Mouse (Mus musculus): Measurements from ENCODE around the gene Zfp956.
A peak's percentile ranks its signal among the peaks of the same experiment; 100 is the strongest.

Zfp956 gene

DNA sequence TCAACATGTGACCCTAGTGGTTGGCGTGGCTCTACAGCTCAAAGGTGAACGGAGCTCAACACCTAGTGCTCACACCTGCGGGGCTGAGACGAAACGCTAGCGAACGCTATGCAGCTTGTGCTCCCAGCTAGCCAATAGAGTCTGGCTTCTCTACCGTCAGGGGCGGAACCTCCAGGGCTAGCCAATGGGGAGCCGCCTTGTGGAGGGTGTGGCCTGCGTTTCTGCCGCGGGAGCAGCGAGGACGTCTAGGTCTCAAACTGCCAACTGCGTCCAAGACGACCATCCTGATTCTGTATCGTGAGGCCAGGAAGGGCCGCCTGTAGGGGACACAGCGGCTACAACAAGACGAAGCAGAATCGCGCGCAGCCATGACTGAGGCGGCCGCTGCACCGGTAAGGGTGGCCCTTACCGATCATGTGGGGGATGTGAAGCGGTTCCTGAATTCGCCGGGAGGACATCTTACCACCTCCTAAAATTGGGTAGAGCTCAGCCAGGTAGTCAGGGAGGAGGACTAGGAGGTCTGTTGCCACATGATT is at the start of gene Zfp956:
TSS of gene Zfp956 (plus strand) at position 200 of the 536 bp plus-strand sequence.
- peak; percentile 89 for DNase-seq (ENCODE audit: extremely low spot score, low spot score)

DNA sequence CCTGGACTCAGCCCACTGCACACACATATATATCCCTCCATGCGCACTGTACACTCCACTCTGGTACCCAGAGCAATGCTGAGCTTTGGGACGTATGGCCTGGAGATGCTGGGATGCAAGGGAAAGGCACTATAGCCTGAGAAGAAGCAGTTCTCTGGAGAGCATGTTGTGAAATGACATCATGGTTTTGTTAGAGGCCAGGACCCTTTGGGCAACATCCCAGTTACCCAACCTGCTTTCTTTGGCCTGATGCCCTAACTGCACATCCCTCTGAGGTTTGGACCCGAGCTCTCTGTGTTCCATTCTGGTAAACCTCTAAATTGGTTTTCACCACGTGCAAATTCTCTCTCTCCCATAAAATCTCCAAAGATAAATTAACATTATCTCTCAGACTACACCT is 49.6 kb upstream of the Zfp956 start:
- no peak for DNase-seq (ENCODE audit: extremely low spot score, low spot score)

DNA sequence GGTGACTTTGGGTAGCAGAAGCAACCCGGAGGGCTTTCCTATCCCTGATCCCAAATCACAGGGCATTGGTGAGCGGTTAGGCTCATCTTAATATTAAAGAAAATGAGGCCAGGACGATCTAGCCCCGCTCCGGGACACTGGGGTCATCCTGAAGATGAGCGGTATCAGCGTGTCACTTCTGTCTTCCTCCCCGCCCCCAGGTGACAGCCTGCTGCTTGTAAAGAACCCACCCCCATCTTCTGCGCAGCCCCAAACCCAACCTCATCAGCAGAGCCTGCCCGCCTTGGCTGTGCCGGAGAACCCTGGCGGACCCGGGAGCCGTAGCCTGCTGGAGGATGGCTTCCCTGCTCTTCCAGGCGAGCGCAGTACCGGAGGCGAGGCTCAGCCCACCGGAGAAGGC is 48.8 kb upstream of the Zfp956 start:
- no peak for DNase-seq (ENCODE audit: extremely low spot score, low spot score)

DNA sequence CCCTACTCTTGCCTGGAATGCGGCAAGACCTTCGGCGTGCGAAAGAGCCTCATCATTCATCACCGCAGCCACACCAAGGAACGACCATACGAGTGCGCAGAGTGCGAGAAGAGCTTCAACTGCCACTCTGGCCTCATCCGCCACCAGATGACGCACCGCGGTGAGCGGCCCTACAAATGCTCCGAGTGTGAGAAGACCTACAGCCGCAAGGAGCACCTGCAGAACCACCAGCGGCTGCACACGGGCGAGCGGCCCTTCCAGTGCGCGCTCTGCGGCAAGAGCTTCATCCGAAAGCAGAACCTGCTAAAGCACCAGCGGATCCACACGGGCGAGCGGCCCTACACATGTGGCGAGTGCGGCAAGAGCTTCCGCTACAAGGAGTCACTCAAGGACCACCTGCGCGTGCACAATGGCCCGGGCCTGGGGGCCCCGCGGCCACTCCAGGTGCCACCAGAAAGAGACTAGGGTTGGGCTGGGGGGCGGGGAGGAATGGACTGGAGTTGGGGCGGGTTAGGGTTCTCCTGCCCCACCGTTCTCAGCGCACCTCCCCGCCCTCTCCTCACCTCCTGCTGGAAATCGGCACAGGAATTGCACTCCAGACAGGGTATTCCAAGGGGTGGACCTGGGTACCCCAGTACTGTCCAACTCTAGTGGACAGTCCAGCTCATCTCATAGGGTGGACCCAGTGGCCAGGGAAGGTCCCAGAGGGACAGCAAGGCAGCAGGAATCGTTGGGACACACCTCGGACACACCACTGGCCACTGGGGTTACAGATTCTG is 48.1 kb upstream of the Zfp956 start:
- peak; percentile 31 for DNase-seq (ENCODE audit: extremely low spot score, low spot score)

DNA sequence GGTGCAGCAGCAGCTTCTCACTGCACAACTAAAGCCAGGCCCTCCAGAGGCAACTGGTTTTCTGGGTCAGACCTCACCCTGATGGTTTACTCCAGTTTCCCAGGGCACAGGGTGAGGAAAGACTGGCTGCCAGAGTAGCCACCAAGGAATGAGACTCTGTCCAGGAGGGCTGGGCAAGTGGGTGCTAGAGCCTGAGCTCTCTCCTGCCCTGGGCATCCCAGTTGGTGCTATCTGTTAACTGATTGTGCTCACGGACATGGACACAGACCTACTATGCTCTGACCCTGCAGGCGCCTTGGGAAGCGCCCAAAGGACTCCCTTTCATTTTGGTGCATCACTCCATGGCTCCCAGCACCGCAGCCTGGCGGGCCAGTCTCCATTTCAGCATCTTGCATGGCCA is 46.9 kb upstream of the Zfp956 start:
- DNase-seq (ENCODE audit: extremely low spot score, low spot score), result no peak

DNA sequence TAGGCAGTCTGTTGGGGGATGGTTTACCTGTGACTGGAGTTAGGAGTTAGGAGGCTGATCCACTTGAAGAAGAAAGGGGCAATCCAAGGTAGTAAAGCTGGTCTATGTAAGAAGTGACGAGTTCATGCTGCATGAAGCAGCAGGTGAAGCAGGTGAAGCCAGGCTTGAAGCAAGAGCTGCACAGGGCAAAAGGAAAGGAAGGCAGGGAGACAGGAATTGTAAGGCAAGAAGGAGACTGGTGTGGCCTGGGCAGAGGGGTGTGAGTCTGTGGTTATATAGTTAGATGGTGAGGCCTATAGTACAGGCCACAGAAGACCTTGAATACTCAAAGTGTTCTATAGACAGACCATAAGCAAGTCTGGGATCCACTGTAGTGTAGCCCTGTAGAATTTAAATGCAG is 44.2 kb upstream of the Zfp956 start:
- DNase-seq (ENCODE audit: extremely low spot score, low spot score), result no peak

DNA sequence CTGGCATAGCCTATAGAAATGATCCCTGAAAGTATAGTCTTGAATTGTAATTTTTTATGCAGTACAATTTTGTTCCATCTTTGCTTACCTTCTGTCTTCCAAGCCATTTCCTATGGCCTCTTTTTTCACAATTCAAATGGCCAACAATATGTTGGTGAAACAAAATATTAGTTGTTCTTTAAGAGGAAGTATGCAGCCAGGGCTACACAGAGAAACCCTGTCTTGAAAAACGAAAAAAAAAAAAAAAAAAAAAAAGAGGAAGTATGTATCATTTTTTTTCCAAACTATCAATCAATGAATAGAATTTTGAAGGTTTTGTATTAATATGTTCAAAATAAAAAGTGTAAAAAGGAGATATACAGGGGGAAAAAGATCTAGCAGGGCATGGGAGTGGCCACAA is 41.5 kb upstream of the Zfp956 start:
- DNase-seq (ENCODE audit: extremely low spot score, low spot score), result no peak

DNA sequence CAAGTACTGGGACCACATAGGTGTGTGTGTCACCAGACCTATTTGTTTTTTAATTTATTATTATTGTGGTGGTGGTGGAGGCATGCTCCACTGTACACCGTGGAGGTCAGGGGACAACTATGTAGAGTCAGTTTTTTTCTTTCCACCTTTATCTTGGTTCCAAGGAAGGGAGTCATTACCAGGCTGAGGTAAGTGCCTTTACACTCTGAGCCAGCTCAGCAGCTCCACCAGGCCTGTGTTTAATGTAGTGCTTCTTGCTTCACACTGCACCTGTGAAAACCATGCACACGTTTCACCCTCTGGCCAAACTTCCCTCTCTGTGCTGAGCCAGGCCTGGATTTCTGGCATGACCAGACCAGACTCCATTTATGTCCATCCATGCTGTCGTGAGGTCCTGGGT is 40.2 kb upstream of the Zfp956 start:
- no peak for DNase-seq (ENCODE audit: extremely low spot score, low spot score)

DNA sequence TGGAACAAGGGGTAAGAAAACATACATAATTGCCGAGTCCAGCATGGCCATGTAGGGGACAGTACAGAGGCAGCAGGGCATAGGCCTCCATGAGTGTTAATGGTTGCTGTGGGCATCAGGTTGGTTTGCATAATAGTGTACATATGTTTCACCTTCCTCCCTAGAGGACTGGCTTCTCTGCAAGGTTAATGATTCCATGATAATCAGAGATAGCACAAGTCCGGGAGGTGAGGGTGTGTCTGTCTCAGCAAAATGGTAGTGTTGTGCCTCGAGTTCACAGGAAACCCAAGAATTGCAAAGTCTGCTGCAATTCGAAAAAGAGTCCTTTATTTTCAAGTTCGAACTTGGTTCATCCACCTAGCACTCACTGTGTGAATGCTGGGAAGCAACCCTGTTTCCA is 36.1 kb upstream of the Zfp956 start:
- DNase-seq (ENCODE audit: extremely low spot score, low spot score), result no peak

DNA sequence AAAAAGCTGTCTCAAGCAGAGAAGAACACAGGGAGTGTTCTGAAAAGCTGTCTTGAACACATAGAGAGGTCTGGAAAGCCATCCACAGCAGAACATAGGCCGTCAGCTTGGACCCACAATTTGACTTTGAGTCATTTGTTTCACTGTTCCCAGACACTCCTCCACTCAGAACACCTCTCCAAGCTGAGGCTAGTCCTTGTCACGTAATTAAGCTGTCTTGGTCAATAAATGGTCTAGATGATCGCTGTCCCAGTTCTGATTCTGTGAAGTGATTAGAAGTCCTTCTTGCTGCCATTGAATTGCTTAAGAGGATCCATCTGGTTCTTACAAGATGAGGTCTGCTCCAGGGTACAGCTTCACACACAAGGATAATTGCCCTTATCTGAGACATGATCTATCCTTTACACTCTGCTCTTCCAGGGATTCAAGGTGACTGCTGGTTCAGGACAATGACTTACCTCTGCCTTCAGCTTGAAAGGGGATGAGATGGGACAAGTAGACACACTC is 34.4 kb upstream of the Zfp956 start:
- DNase-seq (ENCODE audit: extremely low spot score, low spot score), result no peak

DNA sequence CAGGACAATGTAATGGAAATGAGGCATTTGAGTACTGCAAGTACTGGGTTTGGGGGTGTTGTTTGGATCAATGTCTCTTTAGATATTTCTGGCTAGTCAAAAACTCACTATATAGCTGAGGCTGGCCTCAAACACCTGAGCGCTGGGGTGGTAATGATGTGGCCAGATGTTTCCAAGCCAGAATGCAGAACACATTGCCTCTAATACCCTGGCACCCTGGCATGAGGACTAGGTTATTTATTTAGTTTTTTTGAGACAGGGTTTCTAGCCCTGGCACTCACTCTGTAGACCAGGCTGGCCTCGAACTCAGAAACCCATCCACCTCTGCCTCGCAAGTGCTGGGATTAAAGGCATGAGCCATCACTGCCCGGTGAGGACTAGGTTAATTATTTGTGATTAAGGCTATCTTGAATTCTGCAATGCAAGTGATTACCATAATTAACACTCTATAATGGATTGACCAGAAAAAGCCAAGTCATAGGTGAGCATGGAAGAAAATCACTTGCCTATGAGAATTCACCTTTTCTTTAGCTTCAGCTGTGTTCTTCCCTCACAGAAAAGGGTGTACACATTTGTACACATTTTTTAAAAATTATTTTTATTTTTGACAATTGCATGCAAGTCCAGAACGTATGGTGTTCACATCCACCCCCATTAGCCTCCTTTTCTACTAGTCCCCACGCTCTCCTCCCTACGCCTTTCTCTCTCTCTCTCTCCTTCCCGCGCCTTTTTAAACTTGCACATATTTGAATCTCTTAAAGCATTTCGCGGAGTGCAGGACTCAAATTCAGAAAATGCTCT is 33.3 kb upstream of the Zfp956 start:
- no peak for DNase-seq (ENCODE audit: extremely low spot score, low spot score)

DNA sequence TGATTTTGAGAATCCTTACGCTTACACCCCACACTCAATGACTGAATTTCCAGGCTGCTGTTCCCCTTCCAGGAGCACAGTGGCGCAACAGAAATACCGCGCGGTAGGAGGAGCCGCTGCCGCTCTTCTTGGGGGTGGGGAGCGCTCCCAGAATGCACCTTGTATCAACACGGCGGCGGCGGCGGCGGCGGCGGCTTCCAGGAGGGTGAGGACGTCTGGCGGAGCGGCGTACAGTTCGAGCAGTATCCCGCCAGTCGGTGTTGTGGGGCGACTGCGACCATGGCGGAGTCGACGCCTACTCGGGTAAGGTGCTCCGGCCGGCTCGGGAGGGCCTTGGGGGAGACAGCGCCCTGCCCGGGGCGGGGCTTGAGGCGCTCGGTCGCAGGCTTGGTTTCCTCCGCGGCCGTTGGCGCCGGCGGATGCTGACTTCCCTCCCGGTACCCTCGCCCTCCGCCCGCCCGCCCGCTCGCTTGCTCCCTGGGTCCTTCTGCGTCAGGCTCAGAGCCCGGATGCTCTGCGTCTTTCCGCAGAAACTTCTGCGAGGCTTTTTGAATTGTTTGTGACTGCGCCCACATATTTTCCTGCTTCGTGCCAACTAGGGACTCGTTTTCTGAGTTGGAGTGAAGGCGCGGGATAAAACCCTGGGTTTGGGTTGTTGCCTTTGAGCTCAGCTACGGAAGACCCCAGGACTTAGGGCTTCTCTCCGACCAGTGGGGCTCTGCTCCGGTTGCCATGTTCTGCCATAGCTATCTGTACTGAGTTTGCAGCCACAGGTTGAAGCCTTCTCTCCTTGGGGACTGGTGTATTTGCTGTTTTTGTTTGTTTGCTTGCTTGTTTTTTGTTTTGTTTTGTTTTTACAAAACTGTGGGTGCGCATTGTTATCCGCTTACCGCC is 32.5 kb upstream of the Zfp956 start, which contains the start of gene Zfp212:
TSS of gene Zfp212 (plus strand) at position 30 of the 894 bp plus-strand sequence.
- peak; percentile 93 for DNase-seq (ENCODE audit: extremely low spot score, low spot score)

DNA sequence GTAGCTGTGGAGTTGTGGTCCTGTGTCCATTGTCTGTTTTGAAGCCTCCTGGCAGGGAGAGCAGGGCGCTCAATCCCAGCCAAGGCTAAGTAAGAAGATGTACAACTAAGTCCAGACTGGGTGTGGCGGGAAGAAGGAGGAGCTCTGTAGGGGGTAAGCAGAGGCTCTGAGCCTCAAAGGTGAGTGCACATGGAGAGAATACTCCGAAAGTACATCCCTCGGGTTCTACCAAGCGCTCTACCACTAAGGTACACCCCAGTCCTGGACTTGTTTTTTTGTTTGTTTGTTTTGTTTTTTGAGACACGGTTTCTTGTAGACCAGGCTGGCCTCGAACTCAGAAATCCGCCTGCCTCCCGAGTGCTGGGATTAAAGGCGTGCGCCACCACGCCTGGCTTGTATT is 10.7 kb upstream of the Zfp956 start:
- DNase-seq (ENCODE audit: extremely low spot score, low spot score), result peak; percentile 28

DNA sequence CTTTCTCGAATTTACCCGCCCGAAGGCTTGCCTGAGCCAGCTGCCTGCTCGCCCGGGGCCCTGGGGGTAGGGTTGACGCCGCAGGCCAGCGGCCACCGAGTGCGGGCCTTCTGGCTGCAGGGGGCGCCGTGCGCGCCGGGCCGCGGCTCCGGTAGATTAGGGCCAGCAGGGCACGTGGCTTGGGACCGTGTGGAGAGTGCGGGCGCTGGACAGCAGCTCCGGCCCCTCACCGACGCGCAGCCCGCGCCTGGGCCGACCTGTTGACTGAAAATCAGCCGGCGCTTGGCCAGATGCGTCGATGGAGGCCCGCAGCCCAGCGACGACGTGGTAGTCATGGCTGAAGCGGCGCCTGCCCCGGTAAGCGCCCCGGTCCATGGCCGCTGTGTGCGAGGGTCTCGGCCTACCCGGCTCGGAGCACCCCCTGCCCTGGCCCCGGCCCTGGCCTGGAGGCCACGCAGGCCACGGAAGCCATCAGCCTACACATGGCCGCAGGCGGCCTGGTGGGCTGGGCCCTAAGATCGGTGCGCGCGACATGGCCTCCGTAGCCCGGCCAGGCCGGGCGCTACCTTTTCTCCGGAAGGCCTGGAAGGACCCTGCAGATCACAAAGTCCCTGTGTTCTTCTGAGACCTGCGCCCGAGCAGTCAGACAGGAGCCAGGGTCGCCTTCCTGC is 10.0 kb upstream of the Zfp956 start:
- peak; percentile 84 for DNase-seq (ENCODE audit: extremely low spot score, low spot score)

DNA sequence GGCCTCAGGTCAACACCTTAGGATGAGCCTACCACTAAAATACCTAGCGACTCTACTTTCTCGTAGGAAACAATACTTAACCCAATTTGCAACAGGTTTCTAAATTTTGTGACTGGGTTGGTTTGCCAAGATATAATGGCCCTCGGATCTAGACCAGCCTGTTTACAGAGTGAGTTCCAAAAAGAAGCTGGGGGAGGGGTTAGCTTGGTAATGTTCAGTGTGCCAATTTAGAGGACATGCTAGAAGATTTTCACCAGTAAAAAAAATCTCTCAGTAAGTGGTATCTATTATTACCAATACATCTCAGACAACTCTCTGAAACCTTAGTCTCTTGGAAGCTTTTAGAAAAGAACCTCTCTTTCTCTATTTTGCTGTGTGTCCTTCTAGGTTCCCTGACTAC is 9.5 kb upstream of the Zfp956 start:
- DNase-seq (ENCODE audit: extremely low spot score, low spot score), result no peak

DNA sequence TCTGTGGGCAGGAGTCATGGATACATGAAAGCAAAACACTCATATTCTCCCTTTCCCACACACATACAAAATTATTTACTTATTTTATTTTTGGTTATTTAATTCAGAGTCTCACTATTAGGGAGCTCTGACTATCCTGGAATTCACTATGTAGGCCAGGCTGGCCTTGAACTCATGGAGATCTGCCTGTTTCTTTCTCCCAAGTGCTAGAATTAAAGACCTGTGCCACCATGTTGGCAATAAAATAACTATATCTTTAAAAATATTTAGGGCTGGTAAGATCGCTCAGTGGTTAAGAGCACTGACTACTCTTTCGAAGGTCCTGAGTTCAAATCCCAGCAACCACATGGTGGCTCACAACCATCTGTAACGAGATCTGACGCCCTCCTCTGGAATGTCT is 5.8 kb upstream of the Zfp956 start:
- no peak for DNase-seq (ENCODE audit: extremely low spot score, low spot score)

DNA sequence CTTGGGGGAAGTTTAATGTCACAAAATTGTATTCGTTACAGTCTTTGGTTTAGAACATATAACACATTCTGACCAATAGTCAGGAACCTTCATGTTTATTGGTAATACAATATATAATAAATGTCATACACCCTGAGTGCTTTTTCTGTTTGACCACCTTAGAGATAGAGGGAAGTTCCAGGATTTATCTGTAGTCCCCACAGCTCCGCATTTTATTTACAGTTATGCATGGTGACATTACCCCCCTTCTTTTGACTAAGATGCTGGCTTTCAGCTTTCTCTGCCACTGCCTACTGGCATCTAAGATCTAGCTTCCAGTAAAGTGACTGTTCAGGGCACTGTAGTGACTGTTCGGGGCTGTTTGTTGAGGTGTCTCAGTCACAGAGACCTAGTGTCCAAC is 1.2 kb downstream of the Zfp956 start:
- no peak for DNase-seq (ENCODE audit: extremely low spot score, low spot score)

DNA sequence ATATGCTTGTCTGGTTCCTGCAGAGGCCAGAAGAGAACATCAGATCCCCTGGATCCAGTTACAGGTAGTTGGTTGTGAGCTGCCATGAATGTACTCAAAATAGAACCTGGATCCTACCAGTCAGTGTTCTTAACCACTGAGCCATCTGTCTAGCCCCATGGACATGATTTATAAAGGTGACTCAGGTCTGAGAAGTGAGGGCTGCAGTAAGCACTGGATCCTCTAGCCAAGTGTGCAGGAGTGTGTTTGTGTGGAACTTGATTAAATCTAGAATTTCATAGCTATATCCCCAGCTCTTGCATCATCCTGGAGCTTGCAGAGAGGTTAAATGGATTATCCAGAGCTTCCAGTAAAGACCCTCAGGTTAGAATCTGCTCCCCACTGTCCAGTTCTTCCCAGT is 4.6 kb downstream of the Zfp956 start:
- DNase-seq (ENCODE audit: extremely low spot score, low spot score), result no peak

DNA sequence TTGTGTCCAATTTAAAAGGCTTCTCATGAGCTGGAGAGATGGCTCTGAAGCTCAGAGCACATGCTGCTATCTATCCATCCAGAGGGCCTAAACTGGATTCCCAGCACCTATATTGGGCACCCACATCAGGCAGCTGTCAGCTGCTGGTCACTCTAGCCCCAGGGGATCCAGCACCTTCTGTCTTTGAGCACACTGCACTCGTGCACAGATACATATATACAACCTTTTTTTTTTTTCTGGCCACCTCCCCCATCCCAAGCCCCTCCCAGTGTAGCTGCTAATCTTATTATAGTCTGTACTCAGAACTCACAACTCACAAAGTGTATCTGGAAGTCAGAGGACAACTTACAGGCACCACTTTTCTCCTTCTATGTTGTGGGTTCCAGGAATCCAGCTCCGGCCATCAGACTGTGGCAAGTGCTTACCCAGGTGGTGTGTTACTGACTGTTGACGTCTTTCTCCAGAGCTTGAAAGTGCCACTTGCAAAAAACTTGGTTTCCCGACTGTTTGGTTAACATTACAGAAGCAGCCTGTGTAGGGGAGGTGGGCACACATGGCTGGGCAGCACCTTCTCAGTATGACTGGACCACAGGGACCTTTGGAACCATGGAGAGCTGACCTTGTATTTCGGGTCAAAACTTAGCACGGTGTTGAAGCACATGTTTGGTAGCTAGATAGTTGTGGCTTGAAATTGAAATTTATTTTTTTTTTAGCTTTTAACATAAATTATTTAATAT is 7.7 kb downstream of the Zfp956 start:
- no peak for DNase-seq (ENCODE audit: extremely low spot score, low spot score)

DNA sequence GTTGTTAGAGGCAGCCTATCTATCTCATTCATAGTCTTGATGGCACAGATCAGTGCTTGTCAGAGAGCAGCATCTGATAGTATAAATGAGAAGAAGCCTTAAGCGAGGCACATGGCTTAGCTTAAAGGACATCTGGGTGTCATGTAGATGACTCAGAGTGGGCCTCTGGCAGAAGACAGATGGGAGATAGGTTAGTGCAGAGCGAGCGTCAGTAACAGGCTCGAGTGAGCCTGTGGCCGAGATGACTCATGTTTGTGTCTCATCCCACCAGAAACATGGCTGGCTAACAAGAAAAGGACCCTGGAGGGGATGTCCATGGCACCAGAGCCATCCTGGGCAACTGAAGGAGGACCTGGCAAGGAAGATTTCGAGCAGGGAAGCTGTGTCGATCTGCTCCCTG is 9.9 kb downstream of the Zfp956 start:
- DNase-seq (ENCODE audit: extremely low spot score, low spot score), result no peak
